Mouse (Mus musculus) megakaryocyte, embryonic 14.5 days (primary cell): ENCODE measurements at regions not wholly inside any gene's neighbourhood (a gene's known extent, or its start where the extent isn't known, plus 50 kb on each side); places are given as distances from the start of the nearest gene placed in this dataset.

Experiments
- H3K27me3 ChIP-seq: replicated peaks from 2 replicates; pipeline ENCODE3; 2012; ENCODE audit warnings: inconsistent platforms
- H3K36me3 ChIP-seq: replicated peaks from 2 replicates; pipeline ENCODE3; 2012; ENCODE audit warnings: low read length, inconsistent platforms, mixed read lengths
- H3K4me1 ChIP-seq: 2 replicates; pipeline ENCODE4 v1.6.1; 2012; ENCODE audit warnings: inconsistent platforms
- H3K4me3 ChIP-seq: replicated peaks from 2 replicates; pipeline ENCODE3; 2012; ENCODE audit warnings: moderate library complexity, mild to moderate bottlenecking, inconsistent platforms
- H3K9me3 ChIP-seq: 2 replicates; pipeline ENCODE4 v1.6.1; 2012; ENCODE audit warnings: inconsistent platforms
- FLI1 ChIP-seq: IDR thresholded peaks from 2 replicates; pipeline ENCODE4 v1.6.1; 2012; ENCODE audit warnings: low read length, inconsistent platforms, mixed read lengths
- GATA1 ChIP-seq: IDR thresholded peaks from 3 replicates; pipeline ENCODE4 v1.6.1; 2012; ENCODE audit warnings: mixed read lengths, low read length, inconsistent platforms, borderline replicate concordance

DNA sequence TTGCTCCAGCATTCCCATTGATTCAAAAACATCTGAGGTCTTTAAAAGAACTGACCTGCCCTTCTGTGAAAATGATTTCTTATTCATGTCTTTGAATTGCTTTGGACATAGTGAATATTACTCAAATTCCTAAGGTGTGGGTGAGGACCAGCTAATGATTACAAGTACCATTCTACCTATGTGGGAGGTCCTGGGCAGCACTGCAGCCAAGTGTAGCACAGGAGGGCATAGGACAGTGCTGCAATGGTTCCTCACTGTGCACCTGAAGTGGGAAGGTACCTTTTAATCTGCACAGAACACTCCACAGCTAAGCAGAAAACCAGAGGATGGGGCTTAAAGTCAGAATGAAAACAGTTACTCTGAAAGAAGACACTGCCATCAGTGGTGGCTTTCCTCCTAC is 474.8 kb upstream of the Camk1g start:
- H3K36me3 ChIP-seq: no peaks in the 10 kb centered on the region
- TF ChIP-seq GATA1: no peak
- no peak for TF ChIP-seq FLI1
- no peaks in the 10 kb centered on the region for H3K9me3 ChIP-seq
- H3K4me1 ChIP-seq: no peaks in the 10 kb centered on the region
- no peaks in the 10 kb centered on the region for H3K27me3 ChIP-seq
- H3K4me3 ChIP-seq: no peak overlapping the region

GRCm38 (mm10) chr1:193844461-193844860 is 474.4 kb upstream of the Camk1g start:
- no peaks in the 10 kb centered on the region for H3K36me3 ChIP-seq
- no peaks in the 10 kb centered on the region for H3K4me1 ChIP-seq
- H3K4me3 ChIP-seq: no peak overlapping the region
- H3K27me3 ChIP-seq: no peaks in the 10 kb centered on the region
- H3K9me3 ChIP-seq: no peaks in the 10 kb centered on the region
- TF ChIP-seq FLI1: no peak
- TF ChIP-seq GATA1: no peak

- Histone ChIP-seq H3K9me3 (no peaks in the 10 kb centered on the region), H3K4me3 (no peak overlapping the region), H3K4me1 (no peaks in the 10 kb centered on the region), H3K36me3 (no peaks in the 10 kb centered on the region), H3K27me3 (no peaks in the 10 kb centered on the region)
- TF ChIP-seq FLI1: no peak
- no peak for TF ChIP-seq GATA1
These were observed 430.9 kb upstream of the Camk1g start for GRCm38 (mm10) chr1:193800998-193801397.

- H3K9me3 ChIP-seq: no peaks in the 10 kb centered on the region
- no peaks in the 10 kb centered on the region for H3K27me3 ChIP-seq
- TF ChIP-seq FLI1 (no peak), GATA1 (no peak)
- H3K4me1 ChIP-seq: no peaks in the 10 kb centered on the region
- H3K36me3 ChIP-seq: no peaks in the 10 kb centered on the region
- no peak overlapping the region for H3K4me3 ChIP-seq
These were observed 420.5 kb upstream of the Camk1g start for GRCm38 (mm10) chr1:193790579-193790978.

GRCm38 (mm10) chr1:193788496-193788895 is 418.4 kb upstream of the Camk1g start:
- TF ChIP-seq GATA1: no peak
- no peak for TF ChIP-seq FLI1
- no peaks in the 10 kb centered on the region for H3K36me3 ChIP-seq

GRCm38 (mm10) chr1:193787417-193787816 is 417.3 kb upstream of the Camk1g start:
- no peaks in the 10 kb centered on the region for H3K9me3 ChIP-seq
- TF ChIP-seq GATA1: no peak
- TF ChIP-seq FLI1: no peak

More at GRCm38 (mm10) chr1:193788496-193788895, 418.4 kb upstream of the Camk1g start:
- H3K4me3 ChIP-seq: no peak overlapping the region
- no peaks in the 10 kb centered on the region for H3K4me1 ChIP-seq
- H3K27me3 ChIP-seq: no peaks in the 10 kb centered on the region
- H3K9me3 ChIP-seq: no peaks in the 10 kb centered on the region

GRCm38 (mm10) chr1:193784966-193785365 is 414.9 kb upstream of the Camk1g start:
- Histone ChIP-seq H3K4me1 (no peaks in the 10 kb centered on the region), H3K27me3 (no peaks in the 10 kb centered on the region), H3K36me3 (no peaks in the 10 kb centered on the region), H3K4me3 (no peak overlapping the region), H3K9me3 (no peaks in the 10 kb centered on the region)
- TF ChIP-seq GATA1: no peak
- TF ChIP-seq FLI1: no peak

More at GRCm38 (mm10) chr1:193787417-193787816, 417.3 kb upstream of the Camk1g start:
- Histone ChIP-seq H3K27me3 (no peaks in the 10 kb centered on the region), H3K4me3 (no peak overlapping the region), H3K4me1 (no peaks in the 10 kb centered on the region), H3K36me3 (no peaks in the 10 kb centered on the region)

GRCm38 (mm10) chr1:193784526-193784925 is 414.4 kb upstream of the Camk1g start:
- Histone ChIP-seq H3K36me3 (no peaks in the 10 kb centered on the region), H3K4me1 (no peaks in the 10 kb centered on the region), H3K27me3 (no peaks in the 10 kb centered on the region), H3K4me3 (no peak overlapping the region), H3K9me3 (0 out of 2 replicates have a peak, but pooled peaks cover 3% of the 10 kb centered on the region)
- TF ChIP-seq FLI1 (no peak), GATA1 (no peak)

DNA sequence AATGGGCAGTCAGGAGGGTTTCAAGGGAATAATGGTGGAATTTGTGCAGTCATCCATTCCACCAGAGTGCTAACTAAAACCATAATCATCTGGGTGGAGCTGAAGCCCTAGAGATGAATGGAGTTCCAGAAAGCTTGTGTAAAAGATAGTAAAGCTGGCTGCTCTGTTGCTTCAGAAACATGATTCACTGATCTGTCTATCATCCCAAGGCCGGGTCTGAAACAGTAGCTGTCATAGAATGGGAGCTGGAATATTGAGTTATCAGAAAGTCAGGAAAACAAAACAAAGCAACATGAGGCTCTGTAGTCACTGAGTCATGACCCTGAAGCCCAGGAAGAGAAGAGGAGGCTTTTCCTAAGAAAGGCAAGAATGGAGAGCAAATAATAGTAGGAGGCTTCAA is 408.1 kb upstream of the Camk1g start:
- 0 out of 2 replicates have a peak, but pooled peaks cover 5% of the 10 kb centered on the region for H3K9me3 ChIP-seq
- H3K4me1 ChIP-seq: no peaks in the 10 kb centered on the region
- no peaks in the 10 kb centered on the region for H3K36me3 ChIP-seq
- no peak overlapping the region for H3K4me3 ChIP-seq
- no peaks in the 10 kb centered on the region for H3K27me3 ChIP-seq
- TF ChIP-seq FLI1 (no peak), GATA1 (no peak)

DNA sequence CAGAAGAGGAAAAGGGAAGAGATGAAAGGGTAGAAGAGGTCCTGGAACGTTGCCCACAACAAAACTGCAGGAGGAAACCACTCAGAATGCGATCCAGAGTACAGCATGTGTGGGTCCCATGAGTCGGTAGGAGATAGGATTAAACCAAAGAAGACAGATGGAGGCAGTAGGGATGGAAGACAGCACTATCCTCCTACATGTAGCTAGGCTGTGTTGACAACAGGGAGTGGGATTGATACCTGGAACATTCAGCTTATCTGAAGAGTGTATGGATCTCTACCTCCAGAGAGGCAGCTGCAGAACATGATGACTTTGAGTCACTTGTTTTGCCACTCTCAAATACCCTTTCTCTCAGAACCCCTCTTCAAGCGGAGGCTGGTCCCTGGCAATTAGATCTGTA is 399.4 kb upstream of the Camk1g start:
- H3K9me3 ChIP-seq: no peaks in the 10 kb centered on the region
- TF ChIP-seq GATA1: no peak
- no peak for TF ChIP-seq FLI1
- H3K4me1 ChIP-seq: no peaks in the 10 kb centered on the region
- H3K4me3 ChIP-seq: no peak overlapping the region
- no peaks in the 10 kb centered on the region for H3K36me3 ChIP-seq
- H3K27me3 ChIP-seq: no peaks in the 10 kb centered on the region

- H3K9me3 ChIP-seq: no peaks in the 10 kb centered on the region
- H3K4me1 ChIP-seq: no peaks in the 10 kb centered on the region
- no peaks in the 10 kb centered on the region for H3K27me3 ChIP-seq
- H3K4me3 ChIP-seq: no peak overlapping the region
- no peak for TF ChIP-seq FLI1
- no peak for TF ChIP-seq GATA1
- H3K36me3 ChIP-seq: no peaks in the 10 kb centered on the region
These were observed 394.0 kb upstream of the Camk1g start for GRCm38 (mm10) chr1:193764103-193764502.
